Mouse (Mus musculus) kidney, postnatal 0 days (tissue): Measurements from ENCODE around the gene Tifa. TPM values are rescaled to one million over a fixed set of nuclear protein-coding genes. Genes with fewer than 3 reads are reported as not detected.
A peak's percentile ranks its signal among the peaks of the same experiment; 100 is the strongest.

Experiments
- ATAC-seq: fragments of 200-750 bp; cut with Nextera tagmentation; replicated peaks from 2 replicates; pipeline ENCODE4 v1.8.0; 2017; ENCODE audit warnings: low read depth, moderate number of reproducible peaks, moderate TSS enrichment, moderate library complexity; ENCODE audit not compliant: low FRiP score
- DNase-seq: peaks from one replicate; pipeline ENCODE4 v3.0.0-alpha.2; 2016; ENCODE audit warnings: low spot score
- H3K27ac ChIP-seq: fragments of 300-500 bp; sonication (generic); 2 replicates; pipeline ENCODE4 v1.5.1; 2014; ENCODE audit warnings: mild to moderate bottlenecking
- H3K27me3 ChIP-seq: fragments of 300-500 bp; sonication (generic); 2 replicates; pipeline ENCODE4 v1.6.1; 2014; ENCODE audit warnings: low read length, mixed read lengths; ENCODE audit not compliant: insufficient read depth
- H3K36me3 ChIP-seq: fragments of 300-500 bp; sonication (generic); 2 replicates; pipeline ENCODE4 v1.6.1; 2014; ENCODE audit warnings: low read length, mixed read lengths; ENCODE audit not compliant: insufficient read depth
- H3K4me1 ChIP-seq: fragments of 300-500 bp; sonication (generic); replicated peaks from 2 replicates; pipeline ENCODE4 v1.6.1; 2014; ENCODE audit warnings: antibody characterized with exemption, low read length, mixed read lengths; ENCODE audit not compliant: insufficient read depth
- H3K4me2 ChIP-seq: fragments of 300-500 bp; sonication (generic); 2 replicates; pipeline ENCODE4 v1.6.1; 2014; ENCODE audit warnings: mild to moderate bottlenecking, low read length, moderate library complexity, mixed read lengths
- H3K4me3 ChIP-seq: fragments of 300-500 bp; sonication (generic); replicated peaks from 2 replicates; pipeline ENCODE4 v1.5.1; 2014; ENCODE audit warnings: low read depth, low read length
- H3K9ac ChIP-seq: fragments of 300-500 bp; sonication (generic); 2 replicates; pipeline ENCODE4 v1.6.1; 2014; ENCODE audit warnings: low read depth, low read length
- H3K9me3 ChIP-seq: fragments of 300-500 bp; sonication (generic); replicated peaks from 2 replicates; pipeline ENCODE4 v1.6.1; 2016; ENCODE audit warnings: low read length, inconsistent platforms, mixed read lengths
- CTCF ChIP-seq: IDR thresholded peaks from 2 replicates; pipeline ENCODE4 v1.5.1; 2016; ENCODE audit warnings: antibody characterized with exemption, low read depth, mild to moderate bottlenecking, moderate library complexity
- WGBS: fragments of 180-500 bp; shearing (Covaris S2); extraction: QIAGEN DNeasy Blood & Tissue Kit; methylation state at CpG from one replicate; pipeline ENCODE4 v1.1.7; 2014; 5-methylcytosine and 5-hydroxymethylcytosine counted together
- polyA plus RNA-seq: library from polyadenylated mRNA; unstranded; fragments of >200 nt; fragmentation: Nextera tagmentation; extraction: Ambion mirVana; gene quantifications from 2 replicates; pipeline ENCODE4 v1.2.1, GENCODE M21; 2015

The Tifa gene
- polyA plus RNA-seq, 1 experiment from 2014 or later = 7.0 TPM

DNA sequence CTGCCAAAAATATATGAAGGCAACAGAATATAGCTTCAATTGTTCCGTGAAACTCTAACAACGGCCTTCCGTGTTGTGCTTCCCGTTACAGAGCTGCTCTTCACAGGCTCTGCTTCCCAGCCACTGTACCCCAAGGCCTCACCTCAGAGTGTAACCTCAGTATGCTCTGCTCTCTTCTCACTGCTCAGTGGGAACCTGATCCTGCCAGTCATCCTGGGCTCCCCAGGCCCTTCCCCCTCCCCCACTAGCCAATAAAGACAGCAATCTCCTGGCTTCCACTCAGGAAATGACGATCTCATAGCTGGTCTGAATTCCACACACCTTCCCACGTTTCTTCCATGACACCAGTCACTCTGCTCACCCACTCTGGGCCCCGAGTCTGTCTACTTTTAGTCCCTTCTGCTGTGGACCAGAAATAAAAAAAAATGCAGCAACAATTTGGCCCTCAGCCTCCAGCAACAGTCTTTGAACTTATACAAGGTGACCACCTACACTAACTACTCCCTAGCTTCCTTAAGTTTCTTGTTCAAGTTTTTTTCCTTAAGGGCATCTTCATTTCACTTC, 27.6 kb downstream of the Tifa start:
- no peaks in the 10 kb centered on the region for H3K9me3 ChIP-seq
- no peaks in the 10 kb centered on the region for H3K4me1 ChIP-seq
- WGBS = 43% methylated on average over 7 of the region's 7 CpGs
- H3K27ac ChIP-seq = no peak overlapping the region
- DNase-seq = peak; percentile 22
- H3K4me2 ChIP-seq = no peak overlapping the region
- no peak for ATAC-seq
- no peak for TF ChIP-seq CTCF
- H3K9ac ChIP-seq = no peak overlapping the region
- peaks cover 13% of the 10 kb centered on the region; the same call in 1 of the 2 replicates for H3K36me3 ChIP-seq
- H3K27me3 ChIP-seq = no peaks in the 10 kb centered on the region
- H3K4me3 ChIP-seq = no peak overlapping the region

DNA sequence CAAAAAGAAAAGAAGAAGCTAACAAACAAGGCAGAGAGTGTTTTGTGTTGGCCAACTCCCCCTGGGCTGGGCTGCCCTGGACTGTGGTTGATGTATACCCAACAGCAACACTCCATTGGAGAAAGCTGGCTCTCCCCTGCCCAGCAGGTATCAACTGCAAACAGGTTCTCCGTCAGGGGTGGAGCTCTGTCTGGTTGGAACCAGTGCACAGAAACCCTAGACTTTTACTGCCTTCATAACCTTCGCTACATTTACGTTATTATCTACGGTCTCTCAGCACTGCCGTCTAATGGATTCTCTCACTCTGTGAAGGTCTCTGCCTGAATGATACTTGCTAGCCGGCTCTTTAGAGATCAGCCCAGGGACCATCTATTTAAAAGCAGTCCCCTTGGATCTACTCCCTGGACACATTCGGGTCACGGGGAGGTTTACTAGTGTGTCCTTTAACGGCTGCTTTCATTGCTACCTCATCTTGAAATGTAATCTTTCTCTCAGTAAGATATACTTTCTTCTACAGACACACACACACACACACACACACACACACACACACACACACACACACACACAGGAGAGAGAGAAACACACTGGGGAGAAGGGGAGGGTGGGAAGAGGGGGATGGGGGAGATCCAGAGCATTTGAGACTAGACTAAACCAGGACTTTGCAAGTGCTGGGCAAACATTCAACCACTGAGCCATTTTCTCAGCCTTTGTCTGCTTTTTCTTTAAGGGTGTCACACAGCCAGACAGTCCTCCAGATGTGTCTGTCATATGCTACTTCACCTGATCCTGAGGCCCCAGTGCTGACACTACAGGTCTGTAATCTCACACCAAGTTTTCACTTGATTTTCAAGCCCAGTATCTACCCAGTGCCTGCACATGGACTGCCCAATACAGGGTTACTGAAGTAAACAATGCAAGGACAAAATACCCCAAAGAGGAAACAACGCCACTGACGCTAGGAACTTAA, 29.4 kb downstream of the Tifa start:
- H3K4me1 ChIP-seq = no peaks in the 10 kb centered on the region
- peak; percentile 32 for DNase-seq
- no peak overlapping the region for H3K4me3 ChIP-seq
- no peaks in the 10 kb centered on the region for H3K27me3 ChIP-seq
- H3K4me2 ChIP-seq = 0 out of 2 replicates have a peak overlapping the region, but pooled peaks have one; percentile 13
- peak overlapping the region; percentile 62 for H3K27ac ChIP-seq
- H3K9me3 ChIP-seq = no peaks in the 10 kb centered on the region
- H3K36me3 ChIP-seq = 0 out of 2 replicates have a peak, but pooled peaks cover 5% of the 10 kb centered on the region
- ATAC-seq = peak; percentile 83
- no peak for TF ChIP-seq CTCF
- 39% methylated on average over 11 of the region's 11 CpGs for WGBS
- no peak overlapping the region for H3K9ac ChIP-seq

DNA sequence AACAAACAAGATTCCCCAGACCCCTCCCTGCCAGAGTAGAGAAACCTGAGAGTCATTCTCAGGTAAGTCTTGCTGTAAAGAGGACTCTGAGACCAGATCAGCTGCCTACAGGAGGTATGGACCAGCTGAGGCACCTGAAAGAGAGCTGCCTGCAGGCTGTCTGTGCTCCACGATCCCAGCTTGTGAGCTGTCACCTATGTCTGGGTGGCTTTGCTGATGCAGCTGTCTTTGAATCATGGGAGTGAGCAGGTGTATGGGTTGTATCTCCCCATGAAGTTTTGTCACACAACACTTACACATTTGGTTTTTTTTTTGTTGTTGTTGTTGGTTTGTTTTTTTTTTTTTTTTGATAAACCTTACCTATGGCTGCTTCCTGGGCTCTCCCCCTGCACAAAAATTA, 30.8 kb downstream of the Tifa start:
- no peak overlapping the region for H3K9ac ChIP-seq
- ATAC-seq (no peak), DNase-seq (no peak)
- H3K27ac ChIP-seq = no peak overlapping the region
- no peaks in the 10 kb centered on the region for H3K27me3 ChIP-seq
- WGBS = 80% methylated on average over 1 of the region's 1 CpGs
- no peak for TF ChIP-seq CTCF
- H3K4me3 ChIP-seq = no peak overlapping the region
- 0 out of 2 replicates have a peak, but pooled peaks cover 3% of the 10 kb centered on the region for H3K36me3 ChIP-seq
- no peak overlapping the region for H3K4me2 ChIP-seq
- H3K4me1 ChIP-seq = no peaks in the 10 kb centered on the region
- no peaks in the 10 kb centered on the region for H3K9me3 ChIP-seq

DNA sequence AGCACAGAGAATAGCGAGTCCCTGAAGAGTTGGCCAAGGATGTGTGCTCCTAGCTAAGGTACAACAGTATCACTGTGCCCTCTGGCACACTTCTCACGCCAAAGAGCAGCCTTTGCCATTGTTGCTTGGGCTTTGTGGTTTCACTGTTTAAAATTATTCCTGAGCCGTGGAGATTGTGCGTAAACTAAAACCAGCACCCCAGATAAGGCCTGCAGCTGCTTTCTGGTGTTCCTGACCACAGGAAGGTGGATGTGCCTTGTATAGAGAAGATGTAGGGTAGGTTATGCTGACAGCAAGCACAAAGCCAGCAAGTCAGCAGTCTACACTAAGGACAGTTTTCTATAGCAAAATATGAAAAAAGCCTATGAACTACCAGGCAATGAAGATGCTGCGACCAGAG, 31.6 kb downstream of the Tifa start:
- WGBS = 85% methylated on average over 5 of the region's 5 CpGs
- DNase-seq (no peak), ATAC-seq (no peak)
- H3K4me3 ChIP-seq = no peak overlapping the region
- H3K9me3 ChIP-seq = no peaks in the 10 kb centered on the region
- H3K27ac ChIP-seq = no peak overlapping the region
- no peak for TF ChIP-seq CTCF
- H3K4me1 ChIP-seq = no peaks in the 10 kb centered on the region
- H3K9ac ChIP-seq = no peak overlapping the region
- H3K4me2 ChIP-seq = no peak overlapping the region
- H3K27me3 ChIP-seq = no peaks in the 10 kb centered on the region
- 0 out of 2 replicates have a peak, but pooled peaks cover 3% of the 10 kb centered on the region for H3K36me3 ChIP-seq

DNA sequence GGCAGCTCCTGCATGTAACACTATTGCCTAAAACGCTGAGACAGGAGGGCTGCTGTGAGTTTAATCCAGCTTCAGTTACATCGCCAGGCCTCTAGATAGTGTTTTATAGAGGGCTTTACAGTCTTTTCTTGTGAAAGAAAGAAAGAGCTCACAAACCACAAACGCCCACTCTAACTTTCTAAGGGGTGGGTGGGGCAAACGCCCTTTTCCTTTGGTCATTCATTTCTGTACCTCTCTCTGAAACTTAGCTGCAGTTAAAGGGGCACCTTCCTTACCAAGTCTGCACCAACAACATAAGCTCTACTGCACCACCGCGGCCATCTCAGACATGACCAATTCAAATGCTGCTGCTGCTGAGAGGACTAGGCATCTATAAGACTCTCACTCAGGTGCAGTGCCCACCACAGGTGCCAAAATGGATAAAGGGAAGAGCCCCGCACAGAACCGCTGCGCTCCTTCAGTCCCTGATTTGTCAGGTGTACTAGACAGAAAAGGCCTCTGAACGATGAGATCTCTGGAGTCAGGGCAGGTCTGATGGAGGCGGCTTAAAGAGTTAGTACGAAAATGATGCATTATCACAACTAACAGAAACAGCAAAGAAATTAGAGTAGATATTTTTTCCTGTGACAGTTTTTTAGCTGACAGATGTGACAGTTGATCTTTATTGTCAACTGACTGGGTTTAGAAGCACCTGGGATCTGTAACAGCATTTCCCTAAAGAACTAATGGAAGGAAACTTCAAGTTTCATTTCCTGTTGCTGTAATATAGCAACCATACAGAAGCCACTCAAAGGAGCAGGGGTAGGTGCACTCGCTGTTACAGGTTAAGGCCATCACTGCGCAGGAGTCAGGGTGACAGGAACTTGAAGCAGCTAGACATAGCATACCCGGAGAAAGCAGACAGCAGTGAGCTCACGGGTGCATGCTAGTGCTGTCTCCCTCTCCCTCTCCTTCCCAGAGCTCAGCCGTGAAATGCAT, 34.6 kb downstream of the Tifa start:
- 0 out of 2 replicates have a peak, but pooled peaks cover 3% of the 10 kb centered on the region for H3K36me3 ChIP-seq
- no peaks in the 10 kb centered on the region for H3K27me3 ChIP-seq
- no peak for TF ChIP-seq CTCF
- no peaks in the 10 kb centered on the region for H3K9me3 ChIP-seq
- DNase-seq (no peak), ATAC-seq (no peak)
- no peak overlapping the region for H3K27ac ChIP-seq
- H3K4me2 ChIP-seq = no peak overlapping the region
- peaks cover 10% of the 10 kb centered on the region; the same call in 1 of the 2 replicates for H3K4me1 ChIP-seq
- WGBS = 81% methylated on average over 17 of the region's 17 CpGs
- no peak overlapping the region for H3K4me3 ChIP-seq
- H3K9ac ChIP-seq = no peak overlapping the region
